Mouse (Mus musculus) cortical plate, adult 2 months (tissue): Measurements from ENCODE around the gene Hdhd3.

Experiments
- CTCF ChIP-seq: fragments of 200-500 bp; IDR thresholded peaks from 2 replicates; pipeline ENCODE4 v1.5.1; 2011; ENCODE audit warnings: mild to moderate bottlenecking, control low read depth, low read length; ENCODE audit not compliant: insufficient read depth; ENCODE audit errors: extremely low read depth
- POLR2A ChIP-seq: fragments of 200-500 bp; IDR thresholded peaks from 2 replicates; pipeline ENCODE4 v1.6.1; 2011; ENCODE audit warnings: mild to moderate bottlenecking, low read length, control low read depth; ENCODE audit not compliant: insufficient read depth; ENCODE audit errors: extremely low read depth

- TF ChIP-seq CTCF (no peak), POLR2A (no peak)
These were observed 6.5 kb downstream of the Hdhd3 start for GRCm38 (mm10) chr4:62496815-62497214.
